Mouse (Mus musculus): Measurements from ENCODE around the gene Scn9a.

Gene Scn9a

GRCm38 (mm10) chr2:66440711-66441110 lies 194.1 kb downstream of the Scn9a start, which contains the start of gene Scn1a:
Gene Scn1a, minus strand, starts transcription at chr2:66440840.
- DNase-seq, result no peak

- DNase-seq, result no peak
These were observed 194.8 kb downstream of the Scn9a start for GRCm38 (mm10) chr2:66439764-66440471.

GRCm38 (mm10) chr2:66436286-66436685 lies 198.5 kb downstream of the Scn9a start:
- no peak for DNase-seq

Measured in kidney, adult 18-20 months (tissue).